Mouse (Mus musculus) stomach, postnatal 0 days (tissue): ENCODE results near the gene Gm45713.

Source experiments
- CTCF ChIP-seq: IDR thresholded peaks from 2 replicates; pipeline ENCODE4 v1.5.1; 2016; ENCODE audit warnings: antibody characterized with exemption, low read depth, mild to moderate bottlenecking, moderate library complexity
- EP300 ChIP-seq: optimal IDR thresholded peaks from 2 replicates; pipeline ENCODE3; 2016; ENCODE audit warnings: antibody characterized with exemption

DNA sequence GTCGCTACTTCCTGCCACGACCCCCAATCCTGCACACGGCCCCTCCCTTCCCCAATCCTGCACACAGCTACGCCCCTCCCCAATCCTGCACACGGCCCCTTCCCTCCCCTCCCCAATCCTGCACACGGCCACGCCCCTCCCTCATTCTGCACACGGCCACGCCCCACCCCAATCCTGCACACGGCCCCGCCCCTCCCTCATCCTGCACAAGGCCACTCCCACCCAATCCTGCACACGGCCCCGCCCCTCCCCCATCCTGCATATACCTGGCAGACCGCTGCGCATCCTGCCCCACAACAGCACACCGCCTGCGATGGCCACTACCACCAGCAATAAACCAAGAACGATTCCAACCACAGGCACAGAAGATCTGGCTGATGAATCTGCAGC, 42.5 kb downstream of the Gm45713 start:
- TF ChIP-seq EP300: no peak
- TF ChIP-seq CTCF: no peak
